In genomic region chr6:107375274-107375673, GRCm38 (mm10) we compare ENCODE assay signal across 21 mouse cellular contexts.
DNase-seq lines count a peak whose midpoint lies in the region; ATAC-seq lines count a peak whose summit lies in the region.
"Had no signal": no experiment of that assay in that cellular context is flagged by ENCODE, and none has a peak within 500 bp of the region (broad histone marks: within the 10 kb centered on the region; RNA-seq: fewer than 3 reads in every experiment).

No protein-coding gene starts in this region.

- no peak overlapping the region for H3K9ac ChIP-seq in forebrain, embryonic 16.5 days (replicated peaks; ENCODE audit: low read depth, low read length)
- H3K9ac ChIP-seq in forebrain, embryonic 12.5 days, result no peak overlapping the region
- H3K9ac ChIP-seq in kidney, embryonic 15.5 days, result no peak overlapping the region
- H3K9ac ChIP-seq in kidney, embryonic 16.5 days (replicated peaks; ENCODE audit: low read length), result no peak overlapping the region
- no peak overlapping the region for H3K9ac ChIP-seq in neural tube, embryonic 14.5 days (replicated peaks; ENCODE audit: low read depth, low read length)
- H3K9ac ChIP-seq: embryonic facial prominence, embryonic 13.5 days; heart, embryonic 13.5 days; liver, embryonic 15.5 days had no signal

- no peak overlapping the region for H3K4me2 ChIP-seq in forebrain, embryonic 16.5 days (ENCODE audit: low read length)
- H3K4me2 ChIP-seq in forebrain, embryonic 12.5 days, result no peak overlapping the region
- H3K4me2 ChIP-seq in kidney, embryonic 15.5 days, result no peak overlapping the region
- no peak overlapping the region for H3K4me2 ChIP-seq in kidney, embryonic 16.5 days (replicated peaks; ENCODE audit: low read depth, low read length)
- H3K4me2 ChIP-seq in neural tube, embryonic 14.5 days (ENCODE audit: low read depth, low read length), result no peak overlapping the region
- H3K4me2 ChIP-seq: embryonic facial prominence, embryonic 13.5 days; heart, embryonic 13.5 days; liver, embryonic 15.5 days had no signal

- no peak overlapping the region for H3K4me3 ChIP-seq in forebrain, embryonic 16.5 days (replicated peaks; ENCODE audit: low read length)
- H3K4me3 ChIP-seq in forebrain, embryonic 12.5 days (replicated peaks), result no peak overlapping the region
- no peak overlapping the region for H3K4me3 ChIP-seq in kidney, embryonic 15.5 days (replicated peaks)
- H3K4me3 ChIP-seq in kidney, embryonic 16.5 days (ENCODE audit: low read length), result no peak overlapping the region
- H3K4me3 ChIP-seq in limb, embryonic 10.5 days, result no peak overlapping the region
- H3K4me3 ChIP-seq in neural tube, embryonic 14.5 days (ENCODE audit: low read depth, low read length), result no peak overlapping the region
- H3K4me3 ChIP-seq: embryonic facial prominence, embryonic 13.5 days; heart, embryonic 13.5 days; layer of hippocampus, adult 2 months; liver, embryonic 15.5 days; megakaryocyte, embryonic 14.5 days had no signal

- DNase-seq in limb, embryonic 10.5 days (ENCODE audit: low spot score), result peak; percentile 31
- DNase-seq in lung, postnatal 4 days, result no peak
- DNase-seq: adrenal gland, postnatal 10 days; cerebellum, adult 11 months; cerebellum, postnatal 25 days; heart, postnatal 36 days; left cerebral cortex, postnatal 4 days; lung, postnatal 10 days; spleen, adult 18-20 months; thymus, adult 18-20 months had no signal

- no peaks in the 10 kb centered on the region for H3K27me3 ChIP-seq in forebrain, embryonic 16.5 days (replicated peaks; ENCODE audit: control insufficient read depth, insufficient read depth, low read length)
- no peaks in the 10 kb centered on the region for H3K27me3 ChIP-seq in forebrain, embryonic 12.5 days
- H3K27me3 ChIP-seq in kidney, embryonic 15.5 days, result no peaks in the 10 kb centered on the region
- no peaks in the 10 kb centered on the region for H3K27me3 ChIP-seq in kidney, embryonic 16.5 days (ENCODE audit: insufficient read depth, low read length)
- H3K27me3 ChIP-seq in limb, embryonic 10.5 days (ENCODE audit: low read depth, poor library complexity, severe bottlenecking), result no peaks in the 10 kb centered on the region
- H3K27me3 ChIP-seq in neural tube, embryonic 14.5 days (ENCODE audit: control insufficient read depth, insufficient read depth, low read length), result no peaks in the 10 kb centered on the region
- H3K27me3 ChIP-seq: embryonic facial prominence, embryonic 13.5 days; heart, embryonic 13.5 days; liver, embryonic 15.5 days; megakaryocyte, embryonic 14.5 days had no signal

- 0 out of 2 replicates have a peak, but pooled peaks have one; percentile 49 for ATAC-seq in forebrain, embryonic 16.5 days
- ATAC-seq in forebrain, embryonic 12.5 days (ENCODE audit: low FRiP score), result no peak
- ATAC-seq in kidney, embryonic 15.5 days (replicated peaks; ENCODE audit: low FRiP score), result 0 out of 2 replicates have a peak, but pooled peaks have one; percentile 43
- no peak for ATAC-seq in kidney, embryonic 16.5 days (ENCODE audit: low FRiP score, low TSS enrichment)
- peak; percentile 83 for ATAC-seq in neural tube, embryonic 14.5 days (ENCODE audit: low read depth)
- ATAC-seq in erythroblast, adult 5-6 weeks (replicated peaks; ENCODE audit: low FRiP score, poor library complexity, severe bottlenecking), result no peak

- H3K27ac ChIP-seq in forebrain, embryonic 16.5 days (ENCODE audit: low read length), result no peak overlapping the region
- no peak overlapping the region for H3K27ac ChIP-seq in forebrain, embryonic 12.5 days
- no peak overlapping the region for H3K27ac ChIP-seq in kidney, embryonic 15.5 days
- no peak overlapping the region for H3K27ac ChIP-seq in kidney, embryonic 16.5 days (ENCODE audit: low read length)
- no peak overlapping the region for H3K27ac ChIP-seq in limb, embryonic 10.5 days
- H3K27ac ChIP-seq in neural tube, embryonic 14.5 days (ENCODE audit: low read depth, low read length), result no peak overlapping the region
- H3K27ac ChIP-seq: embryonic facial prominence, embryonic 13.5 days; heart, embryonic 13.5 days; layer of hippocampus, adult 2 months; liver, embryonic 15.5 days had no signal

- H3K9me3 ChIP-seq in forebrain, embryonic 16.5 days (ENCODE audit: control insufficient read depth, low read length), result no peaks in the 10 kb centered on the region
- no peaks in the 10 kb centered on the region for H3K9me3 ChIP-seq in forebrain, embryonic 12.5 days
- no peaks in the 10 kb centered on the region for H3K9me3 ChIP-seq in kidney, embryonic 15.5 days (replicated peaks)
- H3K9me3 ChIP-seq in kidney, embryonic 16.5 days (ENCODE audit: low read length), result no peaks in the 10 kb centered on the region
- no peaks in the 10 kb centered on the region for H3K9me3 ChIP-seq in limb, embryonic 10.5 days (replicated peaks)
- no peaks in the 10 kb centered on the region for H3K9me3 ChIP-seq in neural tube, embryonic 14.5 days (ENCODE audit: control insufficient read depth, low read length)
- H3K9me3 ChIP-seq: embryonic facial prominence, embryonic 13.5 days; heart, embryonic 13.5 days; liver, embryonic 15.5 days had no signal

- peaks cover 3% of the 10 kb centered on the region; the same call in 1 of the 2 replicates for H3K4me1 ChIP-seq in forebrain, embryonic 16.5 days (replicated peaks; ENCODE audit: control insufficient read depth, insufficient read depth, low read length)
- H3K4me1 ChIP-seq in forebrain, embryonic 12.5 days, result no peaks in the 10 kb centered on the region; the same call in 1 of the 2 replicates
- no peaks in the 10 kb centered on the region for H3K4me1 ChIP-seq in kidney, embryonic 15.5 days
- no peaks in the 10 kb centered on the region for H3K4me1 ChIP-seq in kidney, embryonic 16.5 days (ENCODE audit: insufficient read depth, low read length)
- peaks cover 5% of the 10 kb centered on the region; the same call in 1 of the 2 replicates for H3K4me1 ChIP-seq in limb, embryonic 10.5 days
- H3K4me1 ChIP-seq in neural tube, embryonic 14.5 days (ENCODE audit: control insufficient read depth, insufficient read depth, low read length), result no peaks in the 10 kb centered on the region
- H3K4me1 ChIP-seq: embryonic facial prominence, embryonic 13.5 days; heart, embryonic 13.5 days; liver, embryonic 15.5 days; megakaryocyte, embryonic 14.5 days had no signal

- no peaks in the 10 kb centered on the region for H3K36me3 ChIP-seq in forebrain, embryonic 16.5 days (ENCODE audit: control insufficient read depth, insufficient read depth)
- H3K36me3 ChIP-seq in forebrain, embryonic 12.5 days (replicated peaks), result no peaks in the 10 kb centered on the region
- no peaks in the 10 kb centered on the region for H3K36me3 ChIP-seq in kidney, embryonic 15.5 days
- no peaks in the 10 kb centered on the region for H3K36me3 ChIP-seq in kidney, embryonic 16.5 days (ENCODE audit: insufficient read depth, low read length)
- H3K36me3 ChIP-seq in limb, embryonic 10.5 days, result no peaks in the 10 kb centered on the region
- no peaks in the 10 kb centered on the region for H3K36me3 ChIP-seq in neural tube, embryonic 14.5 days (ENCODE audit: control insufficient read depth, insufficient read depth, low read length)
- H3K36me3 ChIP-seq: embryonic facial prominence, embryonic 13.5 days; heart, embryonic 13.5 days; liver, embryonic 15.5 days had no signal

Comparison
In these comparisons a context has a peak if more than half of its experiments do, and no peak if none do; other contexts are left out.
1. ATAC-seq: peak in forebrain, embryonic 16.5 days (single experiment), kidney, embryonic 15.5 days (single experiment) and neural tube, embryonic 14.5 days (single experiment); none in forebrain, embryonic 12.5 days (single experiment), kidney, embryonic 16.5 days (single experiment) and erythroblast, adult 5-6 weeks (single experiment).